Mouse (Mus musculus) neural tube, embryonic 11.5 days (tissue): ENCODE data around the gene Stab2. TPM values are rescaled to one million over a fixed set of nuclear protein-coding genes. Genes with fewer than 3 reads are reported as not detected.
A peak's percentile ranks its signal among the peaks of the same experiment; 100 is the strongest.

ENCODE experiments used
- ATAC-seq: fragments of 200-750 bp; cut with Nextera tagmentation; 2 replicates; pipeline ENCODE4 v1.8.0; 2017; ENCODE audit warnings: moderate number of reproducible peaks, mild to moderate bottlenecking, moderate TSS enrichment, moderate library complexity; ENCODE audit not compliant: insufficient read depth, low FRiP score, low TSS enrichment
- DNase-seq: peaks from one replicate; pipeline ENCODE4 v3.0.0-alpha.2; 2015; ENCODE audit warnings: low spot score
- H3K27ac ChIP-seq: fragments of 300-500 bp; sonication (generic); 2 replicates; pipeline ENCODE4 v1.5.1; 2014; ENCODE audit warnings: low read depth, mild to moderate bottlenecking, low read length
- H3K27me3 ChIP-seq: fragments of 300-500 bp; sonication (generic); 2 replicates; pipeline ENCODE4 v1.6.1; 2014; ENCODE audit warnings: mild to moderate bottlenecking, low read length, mixed read lengths; ENCODE audit not compliant: control insufficient read depth, insufficient read depth
- H3K36me3 ChIP-seq: fragments of 300-500 bp; sonication (generic); 2 replicates; pipeline ENCODE4 v1.6.1; 2014; ENCODE audit warnings: mild to moderate bottlenecking, low read length, moderate library complexity, mixed read lengths; ENCODE audit not compliant: control insufficient read depth, insufficient read depth
- H3K4me1 ChIP-seq: fragments of 300-500 bp; sonication (generic); 2 replicates; pipeline ENCODE4 v1.6.1; 2014; ENCODE audit warnings: low read length, mixed read lengths; ENCODE audit not compliant: control insufficient read depth, insufficient read depth
- H3K4me2 ChIP-seq: fragments of 300-500 bp; sonication (generic); 2 replicates; pipeline ENCODE4 v1.6.1; 2014; ENCODE audit warnings: low read depth, mild to moderate bottlenecking, moderate library complexity
- H3K4me3 ChIP-seq: fragments of 300-500 bp; sonication (generic); 2 replicates; pipeline ENCODE4 v1.5.1; 2014; ENCODE audit warnings: low read depth, low read length
- H3K9ac ChIP-seq: fragments of 300-500 bp; sonication (generic); 2 replicates; pipeline ENCODE4 v1.6.1; 2014; ENCODE audit warnings: mild to moderate bottlenecking, low read length
- H3K9me3 ChIP-seq: fragments of 300-500 bp; sonication (generic); 2 replicates; pipeline ENCODE4 v1.6.1; 2016; ENCODE audit warnings: low read length; ENCODE audit not compliant: control insufficient read depth
- WGBS: fragments of 180-500 bp; shearing (Covaris S2); extraction: QIAGEN DNeasy Blood & Tissue Kit; methylation state at CpG from one replicate; pipeline ENCODE4 v1.1.7; 2014; 5-methylcytosine and 5-hydroxymethylcytosine counted together
- polyA plus RNA-seq: library from polyadenylated mRNA; unstranded; fragments of >200 nt; fragmentation: Nextera tagmentation; extraction: Ambion mirVana; gene quantifications from 2 replicates; pipeline ENCODE4 v1.2.1, GENCODE M21; 2014

Stab2 gene
- polyA plus RNA-seq, 1 experiment from 2014 or later = 0.41 TPM

- H3K9me3 ChIP-seq = no peaks in the 10 kb centered on the region
- DNase-seq (no peak), ATAC-seq (no peak)
- no peak overlapping the region for H3K4me3 ChIP-seq
- H3K9ac ChIP-seq = no peak overlapping the region
- no peak overlapping the region for H3K4me2 ChIP-seq
- no peaks in the 10 kb centered on the region for H3K36me3 ChIP-seq
- H3K4me1 ChIP-seq = no peaks in the 10 kb centered on the region
- 36% methylated on average over 7 of the region's 7 CpGs for WGBS
- H3K27me3 ChIP-seq = no peaks in the 10 kb centered on the region
- H3K27ac ChIP-seq = no peak overlapping the region
Observed at GRCm38 (mm10) chr10:87014391-87014965, 6.7 kb upstream of the Stab2 start.

GRCm38 (mm10) chr10:87012087-87012486, 4.3 kb upstream of the Stab2 start:
- no peaks in the 10 kb centered on the region for H3K9me3 ChIP-seq
- no peak overlapping the region for H3K27ac ChIP-seq
- no peak for DNase-seq
- H3K36me3 ChIP-seq = no peaks in the 10 kb centered on the region
- WGBS = 94% methylated on average over 7 of the region's 7 CpGs
- ATAC-seq = no peak
- H3K4me2 ChIP-seq = no peak overlapping the region
- H3K4me1 ChIP-seq = no peaks in the 10 kb centered on the region
- H3K27me3 ChIP-seq = no peaks in the 10 kb centered on the region
- H3K9ac ChIP-seq = no peak overlapping the region
- H3K4me3 ChIP-seq = no peak overlapping the region

GRCm38 (mm10) chr10:87008215-87008499, 332 bp upstream of the Stab2 start:
- Histone ChIP-seq H3K27me3 (no peaks in the 10 kb centered on the region), H3K4me2 (no peak overlapping the region), H3K9me3 (no peaks in the 10 kb centered on the region), H3K27ac (no peak overlapping the region), H3K9ac (no peak overlapping the region), H3K36me3 (no peaks in the 10 kb centered on the region), H3K4me1 (no peaks in the 10 kb centered on the region), H3K4me3 (no peak overlapping the region)
- DNase-seq (no peak), ATAC-seq (no peak)
- WGBS = 85% methylated on average over 3 of the region's 3 CpGs

- no peak for DNase-seq
- no peak overlapping the region for H3K4me2 ChIP-seq
Observed at GRCm38 (mm10) chr10:86992238-86992976, 15.4 kb downstream of the Stab2 start.

GRCm38 (mm10) chr10:86990666-86991065, 17.2 kb downstream of the Stab2 start:
- Histone ChIP-seq H3K27me3 (no peaks in the 10 kb centered on the region), H3K36me3 (no peaks in the 10 kb centered on the region)

More at GRCm38 (mm10) chr10:86992238-86992976, 15.4 kb downstream of the Stab2 start:
- H3K27me3 ChIP-seq = no peaks in the 10 kb centered on the region
- H3K9me3 ChIP-seq = no peaks in the 10 kb centered on the region
- H3K4me3 ChIP-seq = no peak overlapping the region
- no peaks in the 10 kb centered on the region for H3K4me1 ChIP-seq
- no peak overlapping the region for H3K9ac ChIP-seq
- no peak overlapping the region for H3K27ac ChIP-seq
- H3K36me3 ChIP-seq = no peaks in the 10 kb centered on the region
- no peak for ATAC-seq
- WGBS = 88% methylated on average over 14 of the region's 14 CpGs

GRCm38 (mm10) chr10:86989838-86990237, 18.0 kb downstream of the Stab2 start:
- Histone ChIP-seq H3K4me3 (no peak overlapping the region), H3K9me3 (no peaks in the 10 kb centered on the region), H3K27me3 (no peaks in the 10 kb centered on the region), H3K36me3 (no peaks in the 10 kb centered on the region), H3K9ac (no peak overlapping the region), H3K27ac (no peak overlapping the region), H3K4me2 (no peak overlapping the region), H3K4me1 (no peaks in the 10 kb centered on the region)
- WGBS = 78% methylated on average over 8 of the region's 8 CpGs
- no peak for ATAC-seq
- DNase-seq = no peak

More at GRCm38 (mm10) chr10:86990666-86991065, 17.2 kb downstream of the Stab2 start:
- WGBS = 61% methylated on average over 9 of the region's 9 CpGs
- Histone ChIP-seq H3K27ac (no peak overlapping the region), H3K4me2 (no peak overlapping the region), H3K4me1 (no peaks in the 10 kb centered on the region), H3K9me3 (no peaks in the 10 kb centered on the region), H3K9ac (no peak overlapping the region), H3K4me3 (no peak overlapping the region)
- ATAC-seq (no peak), DNase-seq (no peak)

- Histone ChIP-seq H3K36me3 (no peaks in the 10 kb centered on the region), H3K4me1 (no peaks in the 10 kb centered on the region), H3K9ac (no peak overlapping the region), H3K4me2 (no peak overlapping the region), H3K27me3 (no peaks in the 10 kb centered on the region), H3K9me3 (no peaks in the 10 kb centered on the region), H3K27ac (no peak overlapping the region), H3K4me3 (no peak overlapping the region)
- no peak for DNase-seq
- no peak for ATAC-seq
- 85% methylated on average over 5 of the region's 5 CpGs for WGBS
Observed at GRCm38 (mm10) chr10:86976001-86976726, 31.7 kb downstream of the Stab2 start.

GRCm38 (mm10) chr10:86973276-86973675, 34.5 kb downstream of the Stab2 start:
- WGBS = 87% methylated on average over 5 of the region's 5 CpGs
- Histone ChIP-seq H3K9ac (no peak overlapping the region), H3K9me3 (no peaks in the 10 kb centered on the region), H3K4me3 (no peak overlapping the region), H3K4me2 (no peak overlapping the region), H3K27me3 (no peaks in the 10 kb centered on the region), H3K36me3 (no peaks in the 10 kb centered on the region), H3K4me1 (no peaks in the 10 kb centered on the region), H3K27ac (no peak overlapping the region)
- DNase-seq (no peak), ATAC-seq (no peak)

GRCm38 (mm10) chr10:86972503-86972826, 35.4 kb downstream of the Stab2 start:
- H3K36me3 ChIP-seq = no peaks in the 10 kb centered on the region
- H3K4me3 ChIP-seq = peak overlapping the region; percentile 17; the same call in 1 of the 2 replicates
- H3K9me3 ChIP-seq = no peaks in the 10 kb centered on the region
- ATAC-seq (peak; percentile 80), DNase-seq (no peak)
- no peak overlapping the region for H3K27ac ChIP-seq
- H3K27me3 ChIP-seq = no peaks in the 10 kb centered on the region
- H3K4me2 ChIP-seq = peak overlapping the region; percentile 35
- 17% methylated on average over 7 of the region's 7 CpGs for WGBS
- no peaks in the 10 kb centered on the region for H3K4me1 ChIP-seq
- H3K9ac ChIP-seq = no peak overlapping the region
